Mouse (Mus musculus): ENCODE results near the gene Ralgapa2. TPM values are rescaled to one million over a fixed set of nuclear protein-coding genes. Genes with fewer than 3 reads are reported as not detected.

Ralgapa2 gene
- polyA plus RNA-seq, 1 experiment from 2014 or later = 4.9 TPM

DNA sequence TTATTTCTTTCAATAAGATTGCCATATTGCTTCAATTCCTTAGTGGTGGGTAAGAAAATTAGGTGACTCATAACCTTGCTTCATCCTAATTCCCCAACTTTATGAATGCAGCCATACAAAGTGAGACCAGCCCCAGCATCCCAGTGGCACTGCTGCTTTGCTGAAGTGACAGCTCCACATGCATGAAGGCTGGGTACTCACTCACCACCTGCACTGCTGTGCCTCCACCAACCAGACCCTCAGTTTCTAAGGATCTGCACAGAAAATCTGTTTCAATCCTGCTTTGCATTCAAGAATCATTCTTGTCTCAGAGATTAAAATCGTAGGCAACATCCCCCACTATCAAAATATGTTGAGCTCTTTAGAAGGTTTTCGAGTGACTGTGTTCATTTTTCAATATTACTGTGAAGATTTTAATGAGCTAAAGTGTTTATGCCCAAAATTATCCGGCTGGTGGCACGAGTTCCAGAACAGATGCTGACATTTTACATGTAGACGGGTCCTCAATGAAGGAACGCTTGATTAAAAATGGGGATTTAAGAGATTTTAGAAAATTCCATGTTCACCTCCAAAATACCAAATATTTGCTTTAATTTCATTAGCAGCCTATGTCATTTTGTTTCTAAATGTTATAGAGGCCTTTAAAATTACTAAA is 113.8 kb downstream of the Ralgapa2 start:
- Histone ChIP-seq H3K9ac (ENCODE audit: low read depth, low read length) (no peak overlapping the region), H3K36me3 (ENCODE audit: control insufficient read depth, insufficient read depth) (no peaks in the 10 kb centered on the region; the same call in 1 of the 2 replicates), H3K27me3 (replicated peaks; ENCODE audit: control insufficient read depth, insufficient read depth, low read length) (no peaks in the 10 kb centered on the region), H3K27ac (ENCODE audit: low read depth, low read length) (no peak overlapping the region), H3K4me2 (replicated peaks; ENCODE audit: low read depth) (no peak overlapping the region), H3K4me3 (ENCODE audit: low read depth, low read length) (no peak overlapping the region), H3K9me3 (ENCODE audit: control insufficient read depth) (no peaks in the 10 kb centered on the region), H3K4me1 (replicated peaks; ENCODE audit: control insufficient read depth, insufficient read depth, low read length) (no peaks in the 10 kb centered on the region)
- ATAC-seq = no peak
- TF ChIP-seq CTCF (IDR thresholded peaks at IDR 0.05; ENCODE audit: low read depth) = no peak
- WGBS = 91% methylated on average over 6 of the region's 6 CpGs

DNA sequence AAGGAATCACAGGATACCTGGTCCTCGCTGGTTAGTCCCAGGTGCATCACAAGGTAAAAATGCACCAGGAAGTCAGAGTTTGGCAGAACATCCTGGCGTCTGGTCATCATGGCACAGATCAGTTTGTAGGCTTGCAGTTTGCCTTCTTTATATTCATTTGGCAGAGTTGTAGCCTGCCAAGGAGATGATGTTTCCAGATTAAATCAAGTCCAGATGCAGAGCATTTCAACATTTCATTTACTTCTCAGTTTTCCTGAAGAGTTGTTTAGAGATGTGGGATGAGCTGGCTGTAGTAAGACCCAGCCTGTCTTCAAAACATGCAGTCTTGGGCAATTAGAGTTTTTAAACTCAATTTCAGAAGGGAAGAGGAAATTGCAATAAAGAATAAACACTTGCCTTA is 124.9 kb downstream of the Ralgapa2 start:
- H3K4me3 ChIP-seq (ENCODE audit: low read depth, low read length) = no peak overlapping the region
- no peaks in the 10 kb centered on the region for H3K27me3 ChIP-seq (replicated peaks; ENCODE audit: control insufficient read depth, insufficient read depth, low read length)
- no peaks in the 10 kb centered on the region for H3K4me1 ChIP-seq (replicated peaks; ENCODE audit: control insufficient read depth, insufficient read depth, low read length)
- H3K9ac ChIP-seq (ENCODE audit: low read depth, low read length) = no peak overlapping the region
- no peak overlapping the region for H3K27ac ChIP-seq (ENCODE audit: low read depth, low read length)
- no peak overlapping the region for H3K4me2 ChIP-seq (replicated peaks; ENCODE audit: low read depth)
- ATAC-seq = no peak
- H3K9me3 ChIP-seq (ENCODE audit: control insufficient read depth) = no peaks in the 10 kb centered on the region
- WGBS = 82% methylated on average over 2 of the region's 2 CpGs
- no peak for TF ChIP-seq CTCF (IDR thresholded peaks at IDR 0.05; ENCODE audit: low read depth)
- peaks cover 16% of the 10 kb centered on the region for H3K36me3 ChIP-seq (ENCODE audit: control insufficient read depth, insufficient read depth)

DNA sequence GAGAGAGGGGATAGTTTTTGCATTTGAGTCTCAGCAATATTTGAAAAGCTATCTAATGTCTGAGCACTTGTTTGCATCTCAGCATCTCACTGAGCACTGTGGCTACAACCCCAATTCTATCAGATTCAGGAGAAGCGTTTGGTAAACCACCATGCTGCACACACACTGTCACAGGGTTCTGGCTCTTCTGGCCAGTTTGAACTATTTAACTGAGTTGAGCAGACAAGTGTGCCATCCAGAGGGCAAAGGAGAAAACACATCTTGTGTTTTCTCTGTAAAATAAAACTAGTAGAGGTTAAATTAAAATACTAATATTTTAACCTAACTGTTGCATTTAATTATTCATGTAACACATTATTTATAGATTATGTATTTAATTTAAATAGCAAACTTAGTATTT is 127.6 kb downstream of the Ralgapa2 start:
- no peak for ATAC-seq
- TF ChIP-seq CTCF (IDR thresholded peaks at IDR 0.05; ENCODE audit: low read depth) = peak; percentile 52
- WGBS = 45% methylated on average over 1 of the region's 1 CpGs

DNA sequence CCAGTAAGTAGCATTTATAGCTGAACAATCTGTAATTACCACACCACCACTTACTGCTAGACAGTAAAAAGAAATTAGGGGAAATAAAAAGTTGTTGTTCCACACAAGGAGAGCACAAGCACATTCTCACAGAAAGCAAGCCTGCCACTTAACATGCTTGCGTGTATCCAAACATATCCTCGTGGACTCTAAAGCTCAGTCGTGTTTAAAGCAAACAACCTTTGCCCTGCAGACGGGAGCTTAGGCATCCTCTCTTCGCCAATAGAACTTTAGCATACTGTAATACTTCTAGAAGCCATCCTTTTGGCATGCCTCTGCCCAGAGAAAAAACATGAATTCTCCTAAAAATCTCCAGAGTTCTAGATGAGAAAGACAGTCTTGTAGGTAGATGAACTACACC is 135.9 kb downstream of the Ralgapa2 start:
- Histone ChIP-seq H3K9ac (ENCODE audit: low read depth, low read length) (no peak overlapping the region), H3K36me3 (ENCODE audit: control insufficient read depth, insufficient read depth) (no peaks in the 10 kb centered on the region), H3K27ac (ENCODE audit: low read depth, low read length) (no peak overlapping the region), H3K4me3 (ENCODE audit: low read depth, low read length) (no peak overlapping the region), H3K9me3 (ENCODE audit: control insufficient read depth) (no peaks in the 10 kb centered on the region), H3K4me1 (replicated peaks; ENCODE audit: control insufficient read depth, insufficient read depth, low read length) (no peaks in the 10 kb centered on the region), H3K4me2 (replicated peaks; ENCODE audit: low read depth) (no peak overlapping the region), H3K27me3 (replicated peaks; ENCODE audit: control insufficient read depth, insufficient read depth, low read length) (no peaks in the 10 kb centered on the region)
- WGBS = 24% methylated on average over 5 of the region's 5 CpGs
- TF ChIP-seq CTCF (IDR thresholded peaks at IDR 0.05; ENCODE audit: low read depth) = no peak
- no peak for ATAC-seq

More for the DNA sequence above, 127.6 kb downstream of the Ralgapa2 start:
- no peaks in the 10 kb centered on the region for H3K4me1 ChIP-seq (replicated peaks; ENCODE audit: control insufficient read depth, insufficient read depth, low read length)
- no peaks in the 10 kb centered on the region for H3K27me3 ChIP-seq (replicated peaks; ENCODE audit: control insufficient read depth, insufficient read depth, low read length)
- no peak overlapping the region for H3K27ac ChIP-seq (ENCODE audit: low read depth, low read length)
- H3K9ac ChIP-seq (ENCODE audit: low read depth, low read length) = no peak overlapping the region
- H3K9me3 ChIP-seq (ENCODE audit: control insufficient read depth) = no peaks in the 10 kb centered on the region
- peaks cover 8% of the 10 kb centered on the region; the same call in 1 of the 2 replicates for H3K36me3 ChIP-seq (ENCODE audit: control insufficient read depth, insufficient read depth)
- H3K4me3 ChIP-seq (ENCODE audit: low read depth, low read length) = no peak overlapping the region
- no peak overlapping the region for H3K4me2 ChIP-seq (replicated peaks; ENCODE audit: low read depth)

DNA sequence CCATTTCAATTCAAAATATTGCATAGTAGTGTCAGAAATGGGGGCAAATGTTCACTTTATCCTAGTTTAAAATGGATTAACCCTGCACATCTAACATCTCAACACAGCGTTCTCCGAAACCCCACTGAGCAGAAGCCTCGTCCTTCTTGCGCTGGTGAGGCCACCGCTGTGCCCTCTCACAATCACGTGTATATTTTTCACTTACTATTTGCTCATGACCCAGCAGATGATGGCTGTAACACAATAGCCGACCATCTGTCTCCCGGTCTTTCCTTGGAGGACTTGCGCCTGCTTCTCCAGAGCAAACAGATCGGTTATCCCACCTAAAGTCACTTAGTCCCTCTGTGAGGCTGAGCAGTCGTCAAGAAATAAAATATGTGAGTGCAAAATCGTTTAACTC is 146.0 kb downstream of the Ralgapa2 start:
- ATAC-seq = no peak
- no peak overlapping the region for H3K9ac ChIP-seq (ENCODE audit: low read depth, low read length)

DNA sequence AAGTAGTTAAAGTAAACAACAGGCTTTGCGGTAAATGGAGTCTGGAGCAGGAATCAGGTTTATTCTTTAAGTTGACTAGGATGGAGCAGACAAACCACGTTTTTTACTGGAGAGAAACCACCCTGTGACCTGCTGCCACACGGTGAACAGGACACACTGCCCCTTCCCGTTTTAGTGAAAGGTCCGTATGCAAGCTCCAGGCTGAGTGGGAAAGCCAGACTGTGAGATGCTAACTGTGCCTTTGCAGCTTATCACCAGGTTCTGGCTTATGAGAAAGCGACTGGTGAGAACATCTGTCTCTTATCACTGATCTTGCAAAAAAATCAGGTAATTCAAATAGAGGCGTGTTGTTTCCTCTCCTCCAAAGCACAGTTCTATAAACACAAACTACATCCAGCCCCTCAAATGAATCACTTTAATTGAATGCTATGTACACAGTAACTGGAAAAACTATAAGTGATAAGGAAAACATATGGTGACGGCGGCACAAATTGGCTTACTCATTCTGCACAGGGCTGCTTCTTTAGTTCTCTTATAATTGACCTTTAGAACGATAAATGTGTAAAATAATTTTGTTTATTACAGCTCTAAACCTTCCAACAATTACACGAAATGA is 146.7 kb downstream of the Ralgapa2 start:
- H3K4me1 ChIP-seq (replicated peaks; ENCODE audit: control insufficient read depth, insufficient read depth, low read length) = no peaks in the 10 kb centered on the region
- H3K27ac ChIP-seq (ENCODE audit: low read depth, low read length) = no peak overlapping the region
- TF ChIP-seq CTCF (IDR thresholded peaks at IDR 0.05; ENCODE audit: low read depth) = no peak
- H3K4me2 ChIP-seq (replicated peaks; ENCODE audit: low read depth) = no peak overlapping the region
- no peak overlapping the region for H3K4me3 ChIP-seq (ENCODE audit: low read depth, low read length)
- H3K27me3 ChIP-seq (replicated peaks; ENCODE audit: control insufficient read depth, insufficient read depth, low read length) = no peaks in the 10 kb centered on the region
- no peak for ATAC-seq
- no peaks in the 10 kb centered on the region; the same call in 1 of the 2 replicates for H3K36me3 ChIP-seq (ENCODE audit: control insufficient read depth, insufficient read depth)
- H3K9me3 ChIP-seq (ENCODE audit: control insufficient read depth) = no peaks in the 10 kb centered on the region
- 24% methylated on average over 11 of the region's 11 CpGs for WGBS
- no peak overlapping the region for H3K9ac ChIP-seq (ENCODE audit: low read depth, low read length)

More for the DNA sequence above, 146.0 kb downstream of the Ralgapa2 start:
- Histone ChIP-seq H3K4me3 (ENCODE audit: low read depth, low read length) (no peak overlapping the region), H3K27ac (ENCODE audit: low read depth, low read length) (no peak overlapping the region), H3K9me3 (ENCODE audit: control insufficient read depth) (no peaks in the 10 kb centered on the region), H3K4me2 (replicated peaks; ENCODE audit: low read depth) (no peak overlapping the region), H3K4me1 (replicated peaks; ENCODE audit: control insufficient read depth, insufficient read depth, low read length) (no peaks in the 10 kb centered on the region), H3K36me3 (ENCODE audit: control insufficient read depth, insufficient read depth) (no peaks in the 10 kb centered on the region; the same call in 1 of the 2 replicates), H3K27me3 (replicated peaks; ENCODE audit: control insufficient read depth, insufficient read depth, low read length) (no peaks in the 10 kb centered on the region)
- no peak for TF ChIP-seq CTCF (IDR thresholded peaks at IDR 0.05; ENCODE audit: low read depth)
- WGBS = 38% methylated on average over 12 of the region's 12 CpGs
